Mouse (Mus musculus): ENCODE measurements at regions not wholly inside any gene's neighbourhood (a gene's known extent, or its start where the extent isn't known, plus 50 kb on each side); places are given as distances from the start of the nearest gene placed in this dataset.
"Not testable (repeated sequence)": the region's sequence is repeated elsewhere in the genome, so short reads cannot be mapped to it uniquely, and the experiment has no call there.

- DNase-seq (ENCODE audit: low spot score in 2 of 2): peak; percentile 16 to 35
- intact Hi-C loops (cut with DNase I): loop anchor here (5.0 kb wide), 1 partner anchor 583 kb away; the partner anchor contains the start of gene Grik2
Observed at GRCm38 (mm10) chr10:50370611-50371010, 221.9 kb upstream of the Ascc3 start.

- intact Hi-C loops (cut with DNase I); DNase-seq (ENCODE audit: low spot score in 2 of 2): not testable (repeated sequence)
Observed at GRCm38 (mm10) chr10:50392617-50393016, 199.9 kb upstream of the Ascc3 start.
